Comparison of ENCODE assay signal across 8 mouse cellular contexts in the genomic region with DNA sequence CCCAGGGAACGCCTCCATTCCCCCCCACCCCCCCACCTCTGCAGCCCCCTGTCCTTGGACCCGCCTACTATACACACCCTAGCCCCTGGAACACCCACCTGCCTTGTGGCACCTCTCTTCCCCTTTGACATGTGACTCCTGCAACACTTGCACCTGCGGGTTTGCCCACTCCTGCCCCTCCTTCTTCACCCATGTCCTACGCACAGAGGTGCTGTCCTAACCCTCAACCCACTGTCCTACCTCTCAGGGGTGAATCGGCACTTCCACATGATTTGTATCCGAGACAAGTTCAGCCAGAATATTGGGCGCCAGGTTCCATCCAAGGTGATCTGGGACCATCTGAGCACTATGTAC. TPM values are rescaled to one million over a fixed set of nuclear protein-coding genes. Genes with fewer than 3 reads are reported as not detected.
DNase-seq lines count a peak whose midpoint lies in the region; ATAC-seq and TF ChIP-seq lines count a peak whose summit lies in the region.

No protein-coding gene starts in this region.

- no peak for DNase-seq in lung, adult 2 months
- DNase-seq in lung, postnatal 25 days (ENCODE audit: low spot score) = no peak
- DNase-seq in embryonic facial prominence, embryonic 14.5 days (ENCODE audit: low spot score) = no peak
- DNase-seq in kidney, adult 9 months = peak; percentile 23
- no peak for DNase-seq in adrenal gland, adult 18-20 months (ENCODE audit: low spot score in 2 of 2)
- no peak for DNase-seq in Muller cell, postnatal 12 days (ENCODE audit: inconsistent ontology term)
- DNase-seq in gastrocnemius, adult 18-20 months (ENCODE audit: low spot score) = no peak

- H3K9me3 ChIP-seq in embryonic facial prominence, embryonic 14.5 days (ENCODE audit: control insufficient read depth, low read length) = no peaks in the 10 kb centered on the region
- no peaks in the 10 kb centered on the region for H3K9me3 ChIP-seq in midbrain, embryonic 13.5 days

- peak overlapping the region; percentile 80 for H3K4me2 ChIP-seq in embryonic facial prominence, embryonic 14.5 days (ENCODE audit: low read depth, low read length)
- H3K4me2 ChIP-seq in midbrain, embryonic 13.5 days (replicated peaks) = peak overlapping the region; percentile 85

- TF ChIP-seq CTCF in lung, adult 2 months (IDR thresholded peaks at IDR 0.05; ENCODE audit: insufficient read depth, low read length) = no peak

- H3K27ac ChIP-seq in embryonic facial prominence, embryonic 14.5 days (replicated peaks; ENCODE audit: low read depth, low read length) = no peak overlapping the region
- H3K27ac ChIP-seq in midbrain, embryonic 13.5 days = peak overlapping the region; percentile 83; the same call in 1 of the 2 replicates

- no peak for TF ChIP-seq POLR2A in lung, adult 2 months (IDR thresholded peaks at IDR 0.05; ENCODE audit: borderline replicate concordance, extremely low read depth, low read depth, low read length)

- peak overlapping the region; percentile 84 for H3K4me3 ChIP-seq in lung, adult 2 months (replicated peaks; ENCODE audit: extremely low read depth, low read depth, low read length)
- peak overlapping the region; percentile 86 for H3K4me3 ChIP-seq in embryonic facial prominence, embryonic 14.5 days (ENCODE audit: low read depth, low read length)
- peak overlapping the region; percentile 92 for H3K4me3 ChIP-seq in midbrain, embryonic 13.5 days (replicated peaks)

- H3K27me3 ChIP-seq in embryonic facial prominence, embryonic 14.5 days (replicated peaks; ENCODE audit: control insufficient read depth, insufficient read depth, low read length) = no peaks in the 10 kb centered on the region
- peaks cover 22% of the 10 kb centered on the region for H3K27me3 ChIP-seq in midbrain, embryonic 13.5 days

- WGBS in lung, adult 2 months = 12% methylated on average over 7 of the region's 7 CpGs
- 35% methylated on average over 5 of the region's 7 CpGs for WGBS in embryonic facial prominence, embryonic 14.5 days
- 29% methylated on average over 7 of the region's 7 CpGs for WGBS in midbrain, embryonic 13.5 days

- H3K4me1 ChIP-seq in lung, adult 2 months (ENCODE audit: control insufficient read depth, insufficient read depth, low read length) = peaks cover 12% of the 10 kb centered on the region
- H3K4me1 ChIP-seq in embryonic facial prominence, embryonic 14.5 days (ENCODE audit: control insufficient read depth, insufficient read depth, low read length) = peaks cover 9% of the 10 kb centered on the region; the same call in 1 of the 2 replicates
- H3K4me1 ChIP-seq in midbrain, embryonic 13.5 days (replicated peaks) = peaks cover 31% of the 10 kb centered on the region

- ATAC-seq in embryonic facial prominence, embryonic 14.5 days (ENCODE audit: low read depth) = no peak; the same call in 1 of the 2 replicates
- peak; percentile 34 for ATAC-seq in midbrain, embryonic 13.5 days

- peak overlapping the region; percentile 97 for H3K9ac ChIP-seq in embryonic facial prominence, embryonic 14.5 days (ENCODE audit: low read depth, low read length)
- H3K9ac ChIP-seq in midbrain, embryonic 13.5 days (replicated peaks) = peak overlapping the region; percentile 98

- peaks cover 15% of the 10 kb centered on the region for H3K36me3 ChIP-seq in embryonic facial prominence, embryonic 14.5 days (ENCODE audit: control insufficient read depth, insufficient read depth, low read length)
- H3K36me3 ChIP-seq in midbrain, embryonic 13.5 days = peaks cover 33% of the 10 kb centered on the region

RNA-seq across cellular contexts. Expression of a gene that starts 2.0 kb away (rescaled TPM):
- 25.4 and 27.6 TPM in 2 replicates for polyA plus RNA-seq in lung, adult 2 months (2012; rRNA removed)
- polyA plus RNA-seq in embryonic facial prominence, embryonic 14.5 days (2014; fragmentation: Nextera tagmentation; extraction: Ambion mirVana) = 23.4 and 29.3 TPM in 2 replicates
- polyA plus RNA-seq in midbrain, embryonic 13.5 days (2015; fragmentation: Nextera tagmentation; extraction: Ambion mirVana) = 49.2 and 51.9 TPM in 2 replicates
- total RNA-seq in adrenal gland, adult 18-20 months (2021) = 10 to 100 TPM; 14.5 to 17.2 TPM
- total RNA-seq in gastrocnemius, adult 18-20 months (2021) = 1 to 10 TPM; 4.4 to 4.5 TPM

RNA-seq across cellular contexts. Expression of a gene that starts 5.9 kb away (rescaled TPM):
- polyA plus RNA-seq in lung, adult 2 months (2012; rRNA removed) = 36.2 and 37.7 TPM in 2 replicates
- polyA plus RNA-seq in embryonic facial prominence, embryonic 14.5 days (2014; fragmentation: Nextera tagmentation; extraction: Ambion mirVana) = 66.3 and 78.2 TPM in 2 replicates
- 89.5 and 95.8 TPM in 2 replicates for polyA plus RNA-seq in midbrain, embryonic 13.5 days (2015; fragmentation: Nextera tagmentation; extraction: Ambion mirVana)
- total RNA-seq in adrenal gland, adult 18-20 months (2021) = 10 to 100 TPM; 36.6 to 46.6 TPM
- 10 to 100 TPM; 20.7 to 25.7 TPM for total RNA-seq in gastrocnemius, adult 18-20 months (2021)

RNA-seq across cellular contexts. Expression of a gene that starts 14.5 kb away (rescaled TPM):
- 1.6 TPM in 2 replicates for polyA plus RNA-seq in lung, adult 2 months (2012; rRNA removed)
- polyA plus RNA-seq in embryonic facial prominence, embryonic 14.5 days (2014; fragmentation: Nextera tagmentation; extraction: Ambion mirVana) = 164 and 277 TPM in 2 replicates
- 17.5 and 17.9 TPM in 2 replicates for polyA plus RNA-seq in midbrain, embryonic 13.5 days (2015; fragmentation: Nextera tagmentation; extraction: Ambion mirVana)
- total RNA-seq in adrenal gland, adult 18-20 months (2021) = under 1 TPM; 0.17 to 0.38 TPM
- total RNA-seq in gastrocnemius, adult 18-20 months (2021) = under 1 TPM in 1 of 2 experiments, not detected in 1; 0.07 TPM

RNA-seq across cellular contexts. Expression of a gene that starts 59.4 kb away (rescaled TPM):
- 0.05 TPM in 1 of 2 replicates, not detected in the other for polyA plus RNA-seq in lung, adult 2 months (2012; rRNA removed)
- polyA plus RNA-seq in embryonic facial prominence, embryonic 14.5 days (2014; fragmentation: Nextera tagmentation; extraction: Ambion mirVana) = 0.34 and 0.88 TPM in 2 replicates
- 0.09 and 0.15 TPM in 2 replicates for polyA plus RNA-seq in midbrain, embryonic 13.5 days (2015; fragmentation: Nextera tagmentation; extraction: Ambion mirVana)
- not detected for total RNA-seq in adrenal gland, adult 18-20 months (2021)
- not detected for total RNA-seq in gastrocnemius, adult 18-20 months (2021)
